Mouse (Mus musculus) neural tube, embryonic 11.5 days (tissue): ENCODE data around the gene Card6. TPM values are rescaled to one million over a fixed set of nuclear protein-coding genes. Genes with fewer than 3 reads are reported as not detected.

Experiments used
- ATAC-seq: fragments of 200-750 bp; cut with Nextera tagmentation; 2 replicates; pipeline ENCODE4 v1.8.0; 2017; ENCODE audit warnings: moderate number of reproducible peaks, mild to moderate bottlenecking, moderate TSS enrichment, moderate library complexity; ENCODE audit not compliant: insufficient read depth, low FRiP score, low TSS enrichment
- DNase-seq: peaks from one replicate; pipeline ENCODE4 v3.0.0-alpha.2; 2015; ENCODE audit warnings: low spot score
- H3K27ac ChIP-seq: fragments of 300-500 bp; sonication (generic); 2 replicates; pipeline ENCODE4 v1.5.1; 2014; ENCODE audit warnings: low read depth, mild to moderate bottlenecking, low read length
- H3K27me3 ChIP-seq: fragments of 300-500 bp; sonication (generic); 2 replicates; pipeline ENCODE4 v1.6.1; 2014; ENCODE audit warnings: mild to moderate bottlenecking, low read length, mixed read lengths; ENCODE audit not compliant: control insufficient read depth, insufficient read depth
- H3K36me3 ChIP-seq: fragments of 300-500 bp; sonication (generic); 2 replicates; pipeline ENCODE4 v1.6.1; 2014; ENCODE audit warnings: mild to moderate bottlenecking, low read length, moderate library complexity, mixed read lengths; ENCODE audit not compliant: control insufficient read depth, insufficient read depth
- H3K4me1 ChIP-seq: fragments of 300-500 bp; sonication (generic); 2 replicates; pipeline ENCODE4 v1.6.1; 2014; ENCODE audit warnings: low read length, mixed read lengths; ENCODE audit not compliant: control insufficient read depth, insufficient read depth
- H3K4me2 ChIP-seq: fragments of 300-500 bp; sonication (generic); 2 replicates; pipeline ENCODE4 v1.6.1; 2014; ENCODE audit warnings: low read depth, mild to moderate bottlenecking, moderate library complexity
- H3K4me3 ChIP-seq: fragments of 300-500 bp; sonication (generic); 2 replicates; pipeline ENCODE4 v1.5.1; 2014; ENCODE audit warnings: low read depth, low read length
- H3K9ac ChIP-seq: fragments of 300-500 bp; sonication (generic); 2 replicates; pipeline ENCODE4 v1.6.1; 2014; ENCODE audit warnings: mild to moderate bottlenecking, low read length
- H3K9me3 ChIP-seq: fragments of 300-500 bp; sonication (generic); 2 replicates; pipeline ENCODE4 v1.6.1; 2016; ENCODE audit warnings: low read length; ENCODE audit not compliant: control insufficient read depth
- WGBS: fragments of 180-500 bp; shearing (Covaris S2); extraction: QIAGEN DNeasy Blood & Tissue Kit; methylation state at CpG from one replicate; pipeline ENCODE4 v1.1.7; 2014; 5-methylcytosine and 5-hydroxymethylcytosine counted together
- polyA plus RNA-seq: library from polyadenylated mRNA; unstranded; fragments of >200 nt; fragmentation: Nextera tagmentation; extraction: Ambion mirVana; gene quantifications from 2 replicates; pipeline ENCODE4 v1.2.1, GENCODE M21; 2014

Card6 gene
- polyA plus RNA-seq, 1 experiment from 2014 or later: 1.1 TPM

DNA sequence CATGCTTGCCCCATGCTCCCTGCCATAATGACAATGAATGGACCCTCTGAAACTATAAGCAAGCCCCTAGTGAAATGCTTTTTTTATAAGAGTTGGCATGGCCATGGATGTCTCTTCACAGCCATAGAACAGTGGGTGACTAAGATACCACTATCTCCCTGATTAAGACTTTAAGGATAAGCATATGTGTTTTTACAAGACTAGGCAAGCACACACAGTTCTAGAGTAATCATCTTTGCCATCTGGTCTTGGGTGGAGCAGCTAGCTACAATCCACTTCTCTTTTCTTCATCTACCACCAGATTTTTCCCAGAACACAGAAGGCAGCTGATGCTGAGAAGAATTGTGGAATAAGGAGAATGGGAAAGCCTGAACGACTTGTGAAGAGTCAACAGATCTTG, 27.1 kb downstream of the Card6 start:
- Histone ChIP-seq H3K4me3 (no peak overlapping the region), H3K27ac (no peak overlapping the region), H3K4me1 (no peaks in the 10 kb centered on the region), H3K36me3 (no peaks in the 10 kb centered on the region), H3K9me3 (no peaks in the 10 kb centered on the region; the same call in 1 of the 2 replicates), H3K27me3 (no peaks in the 10 kb centered on the region), H3K9ac (no peak overlapping the region), H3K4me2 (no peak overlapping the region)
- DNase-seq (no peak), ATAC-seq (no peak)
- WGBS: 90% methylated on average over 1 of the region's 1 CpGs

GRCm38 (mm10) chr15:5068801-5069518, 39.4 kb downstream of the Card6 start:
- 61% methylated on average over 15 of the region's 15 CpGs for WGBS
- H3K27me3 ChIP-seq: no peaks in the 10 kb centered on the region
- no peaks in the 10 kb centered on the region for H3K9me3 ChIP-seq
- H3K4me2 ChIP-seq: no peak overlapping the region
- ATAC-seq: no peak
- no peak overlapping the region for H3K27ac ChIP-seq
- no peak overlapping the region for H3K4me3 ChIP-seq
- H3K9ac ChIP-seq: no peak overlapping the region
- peak; percentile 35 for DNase-seq
- no peaks in the 10 kb centered on the region for H3K36me3 ChIP-seq
- H3K4me1 ChIP-seq: no peaks in the 10 kb centered on the region

- H3K27ac ChIP-seq: no peak within 1 kb of the TSS
- no peak within 1 kb of the TSS for H3K9ac ChIP-seq
- H3K4me1 ChIP-seq: no peaks in the 10 kb centered on the region
- no peaks in the 10 kb centered on the region for H3K36me3 ChIP-seq
- no peak for ATAC-seq
- DNase-seq: no peak
- H3K27me3 ChIP-seq: no peaks in the 10 kb centered on the region
- no peaks in the 10 kb centered on the region for H3K9me3 ChIP-seq
- no peak within 1 kb of the TSS for H3K4me2 ChIP-seq
- H3K4me3 ChIP-seq: no peak within 1 kb of the TSS
These were observed 44.7 kb downstream of the Card6 start, which contains the start of gene C7 for GRCm38 (mm10) chr15:5063635-5064034. Gene C7, minus strand, starts transcription at chr15:5063740.

Other genes starting within 250 kb of the Card6 start
- not detected in 2 replicates for gene Mroh2b, start 209.8 kb downstream of the Card6 start, polyA plus RNA-seq
- 0.28 TPM in 1 of 2 replicates, not detected in the other for gene C7, start 44.8 kb downstream of the Card6 start, polyA plus RNA-seq
- 487 and 490 TPM in 2 replicates for gene Rpl37, start 8.1 kb upstream of the Card6 start, polyA plus RNA-seq
- gene Prkaa1, start 35.3 kb upstream of the Card6 start, polyA plus RNA-seq: 21.2 and 21.7 TPM in 2 replicates
- 46.6 and 49.3 TPM in 2 replicates for gene Ttc33, start 77.0 kb upstream of the Card6 start, polyA plus RNA-seq
- gene Ptger4, start 135.6 kb upstream of the Card6 start, polyA plus RNA-seq: 1.3 and 1.4 TPM in 2 replicates